Mouse (Mus musculus) forebrain, embryonic 14.5 days (tissue): Measurements from ENCODE around the gene Olfml1. TPM values are rescaled to one million over a fixed set of nuclear protein-coding genes. Genes with fewer than 3 reads are reported as not detected.

Experiments used
- ATAC-seq: fragments of 200-750 bp; cut with Nextera tagmentation; 2 replicates; pipeline ENCODE4 v1.8.0; 2017; ENCODE audit warnings: mild to moderate bottlenecking, moderate library complexity
- DNase-seq: peaks from one replicate; pipeline ENCODE4 v3.0.0-alpha.2; 2015; ENCODE audit warnings: low spot score
- H3K27ac ChIP-seq: fragments of 300-500 bp; sonication (generic); 2 replicates; pipeline ENCODE4 v1.5.1; 2014; ENCODE audit warnings: low read depth, mild to moderate bottlenecking, control low read depth, low read length, moderate library complexity
- H3K27me3 ChIP-seq: fragments of 300-500 bp; sonication (generic); replicated peaks from 2 replicates; pipeline ENCODE4 v1.6.1; 2014; ENCODE audit warnings: low read length, control low read depth, mixed read lengths; ENCODE audit not compliant: control insufficient read depth, insufficient read depth
- H3K36me3 ChIP-seq: fragments of 300-500 bp; sonication (generic); 2 replicates; pipeline ENCODE4 v1.6.1; 2014; ENCODE audit warnings: low read length, control low read depth; ENCODE audit not compliant: control insufficient read depth, insufficient read depth
- H3K4me1 ChIP-seq: fragments of 300-500 bp; sonication (generic); 2 replicates; pipeline ENCODE4 v1.6.1; 2014; ENCODE audit warnings: antibody characterized with exemption, low read length, control low read depth; ENCODE audit not compliant: control insufficient read depth, insufficient read depth
- H3K4me2 ChIP-seq: fragments of 300-500 bp; sonication (generic); 2 replicates; pipeline ENCODE4 v1.6.1; 2014; ENCODE audit warnings: mild to moderate bottlenecking, control low read depth, low read length
- H3K4me3 ChIP-seq: fragments of 300-500 bp; sonication (generic); 2 replicates; pipeline ENCODE4 v1.5.1; 2014; ENCODE audit warnings: low read depth, low read length, control low read depth
- H3K9ac ChIP-seq: fragments of 300-500 bp; sonication (generic); 2 replicates; pipeline ENCODE4 v1.6.1; 2014; ENCODE audit warnings: mild to moderate bottlenecking, low read length, control low read depth, moderate library complexity
- H3K9me3 ChIP-seq: fragments of 300-500 bp; sonication (generic); replicated peaks from 2 replicates; pipeline ENCODE4 v1.6.1; 2016; ENCODE audit warnings: low read length, control low read depth, mixed read lengths; ENCODE audit not compliant: control insufficient read depth
- WGBS: fragments of 180-500 bp; shearing (Covaris S2); extraction: QIAGEN DNeasy Blood & Tissue Kit; methylation state at CpG from one replicate; pipeline ENCODE4 v1.1.7; 2014; 5-methylcytosine and 5-hydroxymethylcytosine counted together
- polyA plus RNA-seq: library from polyadenylated mRNA; unstranded; fragments of >200 nt; fragmentation: Nextera tagmentation; extraction: Ambion mirVana; gene quantifications from 2 replicates; pipeline ENCODE4 v1.2.1, GENCODE M21; 2014

Olfml1 gene
- polyA plus RNA-seq, 1 experiment from 2014 or later, result 3.5 TPM

DNA sequence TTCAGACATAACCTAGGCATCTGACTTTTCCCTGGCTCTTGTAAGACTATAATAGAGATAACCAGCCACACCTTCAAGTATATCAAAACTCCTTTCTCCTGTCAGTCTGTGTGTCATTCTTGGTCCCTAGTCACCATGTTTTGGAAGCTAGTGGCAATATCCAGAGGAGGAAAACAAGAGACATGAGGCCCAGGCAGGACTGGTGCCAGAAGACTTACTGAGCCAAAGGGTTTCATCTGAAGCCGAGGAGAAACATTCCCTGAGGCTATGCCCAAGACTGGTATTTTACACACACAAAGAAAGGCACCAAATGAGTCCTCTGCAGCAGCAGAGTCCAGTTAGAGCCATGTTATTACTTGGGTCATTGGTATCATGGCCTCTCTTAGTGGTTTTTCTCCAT, 22.2 kb upstream of the Olfml1 start:
- ATAC-seq (no peak), DNase-seq (no peak)
- Histone ChIP-seq H3K4me3 (no peak overlapping the region), H3K9ac (no peak overlapping the region), H3K36me3 (no peaks in the 10 kb centered on the region), H3K4me2 (no peak overlapping the region), H3K9me3 (no peaks in the 10 kb centered on the region), H3K4me1 (no peaks in the 10 kb centered on the region), H3K27me3 (no peaks in the 10 kb centered on the region), H3K27ac (no peak overlapping the region)
- WGBS, result 59% methylated on average over 1 of the region's 1 CpGs

- no peak overlapping the region for H3K4me2 ChIP-seq
- DNase-seq (no peak), ATAC-seq (no peak)
- H3K36me3 ChIP-seq, result no peaks in the 10 kb centered on the region
- H3K9ac ChIP-seq, result no peak overlapping the region
- 90% methylated on average over 3 of the region's 3 CpGs for WGBS
- no peaks in the 10 kb centered on the region for H3K9me3 ChIP-seq
- H3K4me1 ChIP-seq, result no peaks in the 10 kb centered on the region
- H3K27ac ChIP-seq, result no peak overlapping the region
- H3K27me3 ChIP-seq, result no peaks in the 10 kb centered on the region
- H3K4me3 ChIP-seq, result no peak overlapping the region
Observed at GRCm38 (mm10) chr7:107547872-107548271, 19.4 kb upstream of the Olfml1 start.

GRCm38 (mm10) chr7:107553461-107553860, 13.8 kb upstream of the Olfml1 start:
- Histone ChIP-seq H3K9me3 (no peaks in the 10 kb centered on the region), H3K27ac (no peak overlapping the region), H3K36me3 (no peaks in the 10 kb centered on the region), H3K4me3 (no peak overlapping the region), H3K4me1 (no peaks in the 10 kb centered on the region), H3K4me2 (no peak overlapping the region), H3K27me3 (no peaks in the 10 kb centered on the region), H3K9ac (no peak overlapping the region)
- ATAC-seq, result no peak
- 88% methylated on average over 1 of the region's 1 CpGs for WGBS
- DNase-seq, result no peak

DNA sequence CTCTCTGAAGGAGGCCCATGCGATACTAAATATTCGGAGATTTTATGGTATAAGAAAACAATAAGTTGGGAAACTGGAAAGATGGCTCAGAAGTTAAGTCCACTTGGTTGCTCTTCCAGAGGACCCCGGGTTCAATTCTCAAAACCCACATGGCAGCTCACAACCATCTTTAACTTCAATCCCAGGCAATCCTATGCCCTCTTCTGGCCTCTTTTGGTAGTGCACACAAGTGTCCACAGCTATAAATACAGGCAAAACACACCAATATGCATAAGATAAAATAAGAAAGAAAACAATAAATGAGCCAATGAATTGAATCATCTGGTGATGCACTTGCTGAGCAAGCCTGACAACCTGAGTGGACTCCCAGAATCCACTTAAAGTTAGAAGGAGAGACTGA, 11.3 kb upstream of the Olfml1 start:
- no peak overlapping the region for H3K4me3 ChIP-seq
- H3K36me3 ChIP-seq, result no peaks in the 10 kb centered on the region
- WGBS, result 80% methylated on average over 3 of the region's 3 CpGs
- DNase-seq (peak; percentile 5), ATAC-seq (no peak)
- H3K27ac ChIP-seq, result no peak overlapping the region
- H3K27me3 ChIP-seq, result no peaks in the 10 kb centered on the region
- H3K4me1 ChIP-seq, result no peaks in the 10 kb centered on the region
- H3K9ac ChIP-seq, result no peak overlapping the region
- no peak overlapping the region for H3K4me2 ChIP-seq
- H3K9me3 ChIP-seq, result no peaks in the 10 kb centered on the region

DNA sequence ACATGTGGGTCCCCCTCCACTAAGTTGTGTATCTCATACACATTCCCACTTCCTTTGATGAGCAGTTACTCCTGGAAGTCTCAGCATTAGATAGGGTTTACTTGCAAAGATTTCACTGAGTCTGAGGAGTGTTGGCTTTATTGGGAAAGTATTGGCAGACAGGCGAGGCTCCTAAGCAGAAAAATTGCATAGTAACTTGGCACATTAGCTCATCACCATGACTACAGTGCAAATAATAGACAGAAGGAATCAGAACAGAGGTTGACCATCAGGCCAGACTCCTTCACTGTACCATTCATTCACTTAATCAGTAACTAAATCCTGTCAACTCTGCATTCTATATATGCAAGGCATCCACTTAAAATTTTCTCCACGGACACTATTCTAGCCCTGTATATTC, 6.6 kb upstream of the Olfml1 start:
- no peak for DNase-seq
- Histone ChIP-seq H3K4me2 (no peak overlapping the region), H3K27ac (no peak overlapping the region), H3K9me3 (no peaks in the 10 kb centered on the region), H3K4me3 (no peak overlapping the region), H3K36me3 (no peaks in the 10 kb centered on the region), H3K4me1 (no peaks in the 10 kb centered on the region), H3K27me3 (no peaks in the 10 kb centered on the region), H3K9ac (no peak overlapping the region)
- ATAC-seq, result no peak
- WGBS, result 73% methylated on average over 2 of the region's 2 CpGs

DNA sequence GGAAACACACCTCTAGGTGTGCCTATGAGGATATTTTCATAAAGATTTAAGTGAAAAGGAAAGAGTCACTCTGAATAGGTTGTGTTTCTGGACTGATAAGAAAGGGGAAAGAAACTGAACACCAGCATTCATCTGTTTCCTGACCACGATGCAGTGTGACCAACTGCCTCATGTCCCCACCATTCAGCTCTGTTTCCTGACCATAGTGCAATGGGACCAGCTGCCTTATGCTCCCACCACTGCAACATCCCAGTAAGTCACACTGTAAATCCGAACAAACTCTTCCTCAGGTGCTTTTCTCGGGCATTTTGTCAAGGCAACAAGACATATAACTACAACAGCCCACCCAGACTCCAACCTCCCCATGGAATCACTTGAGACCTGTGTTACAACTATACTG, 5.7 kb upstream of the Olfml1 start:
- Histone ChIP-seq H3K9me3 (no peaks in the 10 kb centered on the region), H3K4me2 (no peak overlapping the region), H3K9ac (no peak overlapping the region), H3K27me3 (no peaks in the 10 kb centered on the region), H3K4me1 (no peaks in the 10 kb centered on the region), H3K27ac (no peak overlapping the region), H3K4me3 (no peak overlapping the region), H3K36me3 (no peaks in the 10 kb centered on the region)
- ATAC-seq (no peak), DNase-seq (no peak)
- WGBS, result 82% methylated on average over 3 of the region's 3 CpGs

DNA sequence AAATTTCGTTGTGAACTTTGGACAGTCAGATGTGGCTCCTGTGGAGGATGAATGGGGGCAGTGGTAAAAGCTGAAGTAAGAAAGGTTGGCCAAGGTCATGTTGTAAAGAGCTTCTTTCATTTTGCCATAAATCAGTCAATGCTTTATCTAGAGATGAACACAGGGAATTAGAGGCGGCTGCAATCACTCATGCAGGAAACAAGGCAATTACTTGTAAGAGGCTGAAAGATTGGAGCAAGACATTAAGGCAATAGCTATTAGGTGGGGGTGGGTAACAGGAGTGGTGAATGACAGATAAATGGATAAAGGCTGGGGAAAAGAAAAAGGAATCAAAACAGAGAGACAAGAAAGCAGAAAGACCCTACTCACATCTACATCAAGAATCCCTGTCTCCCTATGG, 3.5 kb upstream of the Olfml1 start:
- no peaks in the 10 kb centered on the region for H3K36me3 ChIP-seq
- H3K9me3 ChIP-seq, result no peaks in the 10 kb centered on the region
- ATAC-seq, result no peak
- no peak overlapping the region for H3K4me2 ChIP-seq
- DNase-seq, result peak; percentile 7
- H3K9ac ChIP-seq, result no peak overlapping the region
- no peak overlapping the region for H3K27ac ChIP-seq
- WGBS, result 37% methylated on average over 2 of the region's 2 CpGs
- H3K4me1 ChIP-seq, result no peaks in the 10 kb centered on the region
- no peaks in the 10 kb centered on the region for H3K27me3 ChIP-seq
- no peak overlapping the region for H3K4me3 ChIP-seq

DNA sequence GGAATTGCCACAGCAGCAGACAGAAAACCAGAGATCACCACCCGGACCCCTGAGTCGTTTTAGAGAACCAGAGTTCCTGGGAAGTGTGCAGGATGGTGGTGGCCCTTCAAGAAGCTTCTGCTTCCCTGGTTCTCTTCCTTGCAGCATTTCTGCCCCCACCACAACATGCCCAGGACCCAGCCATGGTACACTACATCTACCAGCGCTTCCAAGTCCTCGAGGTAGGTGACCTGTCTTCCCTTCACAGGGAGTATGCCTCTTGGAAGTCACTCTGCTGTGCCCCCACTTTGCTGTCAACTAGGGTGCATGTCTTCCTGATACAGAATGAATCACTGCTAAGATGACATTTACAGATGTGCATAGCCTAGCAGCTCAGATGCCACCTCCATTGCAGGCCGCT, 428 bp downstream of the Olfml1 start:
- no peaks in the 10 kb centered on the region for H3K4me1 ChIP-seq
- no peaks in the 10 kb centered on the region for H3K9me3 ChIP-seq
- no peak for DNase-seq
- 84% methylated on average over 5 of the region's 5 CpGs for WGBS
- H3K4me3 ChIP-seq, result no peak overlapping the region
- no peak overlapping the region for H3K27ac ChIP-seq
- ATAC-seq, result no peak
- no peak overlapping the region for H3K9ac ChIP-seq
- no peaks in the 10 kb centered on the region for H3K36me3 ChIP-seq
- no peak overlapping the region for H3K4me2 ChIP-seq
- no peaks in the 10 kb centered on the region for H3K27me3 ChIP-seq

GRCm38 (mm10) chr7:107568971-107569370, 1.7 kb downstream of the Olfml1 start:
- Histone ChIP-seq H3K9ac (no peak overlapping the region), H3K4me1 (no peaks in the 10 kb centered on the region), H3K27ac (no peak overlapping the region), H3K27me3 (no peaks in the 10 kb centered on the region), H3K36me3 (no peaks in the 10 kb centered on the region), H3K4me3 (no peak overlapping the region), H3K4me2 (no peak overlapping the region), H3K9me3 (no peaks in the 10 kb centered on the region)
- no peak for ATAC-seq
- 80% methylated on average over 4 of the region's 4 CpGs for WGBS
- DNase-seq, result no peak

DNA sequence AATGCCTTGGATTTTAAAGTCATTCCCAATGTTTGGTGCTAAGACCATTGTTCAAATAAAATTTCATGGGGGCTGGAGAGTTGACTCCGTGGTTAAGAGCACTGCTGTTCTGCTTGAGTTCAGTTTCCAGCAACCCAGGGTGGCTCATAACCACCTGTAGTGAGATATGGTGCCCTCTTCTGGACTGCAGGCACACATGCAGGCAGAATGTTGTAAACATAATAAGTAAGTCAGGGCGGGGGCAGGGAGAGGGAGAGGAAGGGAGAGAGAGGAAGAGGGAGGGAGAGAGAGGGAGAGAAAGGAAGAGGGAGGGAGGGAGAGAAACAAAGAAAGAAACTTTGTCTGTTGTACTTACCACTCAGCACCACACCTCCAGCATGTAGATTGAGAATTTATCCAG, 6.6 kb downstream of the Olfml1 start:
- Histone ChIP-seq H3K36me3 (no peaks in the 10 kb centered on the region), H3K4me2 (no peak overlapping the region), H3K27ac (no peak overlapping the region), H3K27me3 (no peaks in the 10 kb centered on the region), H3K9ac (no peak overlapping the region), H3K9me3 (no peaks in the 10 kb centered on the region), H3K4me3 (no peak overlapping the region), H3K4me1 (no peaks in the 10 kb centered on the region)
- no peak for DNase-seq
- ATAC-seq, result no peak
- WGBS, result 64% methylated on average over 2 of the region's 2 CpGs
